Comparison of ENCODE assay signal across 8 mouse cellular contexts in the genomic region with DNA sequence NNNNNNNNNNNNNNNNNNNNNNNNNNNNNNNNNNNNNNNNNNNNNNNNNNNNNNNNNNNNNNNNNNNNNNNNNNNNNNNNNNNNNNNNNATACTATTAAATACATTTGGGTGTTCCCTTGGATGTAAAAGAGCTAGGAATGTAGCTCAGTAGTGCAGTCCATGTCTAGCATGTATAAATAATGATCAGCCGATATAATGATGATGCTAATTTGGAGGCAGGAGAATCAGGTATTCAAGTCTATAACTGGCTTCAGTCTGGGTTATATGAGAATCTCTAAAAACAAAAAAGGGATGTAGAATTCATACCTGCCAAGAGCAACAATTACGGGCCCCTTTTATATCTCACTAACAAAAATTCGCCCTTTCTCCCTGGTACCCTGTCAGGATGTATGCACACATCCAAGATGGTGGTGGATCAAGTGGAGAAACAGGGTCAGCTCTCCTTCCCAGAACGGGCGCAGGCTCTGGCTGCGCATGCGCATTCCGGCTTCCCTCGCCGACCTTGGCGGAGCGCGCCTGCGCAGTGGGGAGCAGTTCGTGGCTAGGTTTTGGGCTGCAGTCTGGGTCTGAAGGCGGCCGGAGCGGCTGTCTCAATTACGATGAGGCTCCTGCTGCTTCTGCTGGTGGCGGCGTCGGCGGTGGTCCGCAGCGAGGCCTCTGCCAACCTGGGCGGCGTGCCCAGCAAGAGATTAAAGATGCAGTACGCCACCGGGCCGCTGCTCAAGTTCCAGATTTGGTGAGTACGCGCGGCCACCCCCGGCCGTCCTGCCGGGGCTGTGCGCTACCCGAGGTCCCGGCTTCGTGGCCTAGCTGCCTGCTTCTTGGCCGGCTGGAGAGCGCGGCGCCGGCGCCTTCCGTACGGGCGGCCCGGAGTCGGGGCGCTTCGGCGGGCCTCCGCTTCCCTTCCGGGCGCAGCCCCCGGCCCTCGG. TPM values are rescaled to one million over a fixed set of nuclear protein-coding genes. Genes with fewer than 3 reads are reported as not detected.
A peak's percentile ranks its signal among the peaks of the same experiment; 100 is the strongest.
DNase-seq lines count a peak whose midpoint lies in the region; ATAC-seq and TF ChIP-seq lines count a peak whose summit lies in the region.

A gene (plus strand): TSS at position 500 of the 930 bp plus-strand sequence.

- peak within 1 kb of the TSS; percentile 99 for H3K27ac ChIP-seq in forebrain, embryonic 10.5 days
- peak within 1 kb of the TSS; percentile 98 for H3K27ac ChIP-seq in heart, embryonic 15.5 days
- H3K27ac ChIP-seq in liver, embryonic 14.5 days: peak within 1 kb of the TSS; percentile 92
- peak within 1 kb of the TSS; percentile 99 for H3K27ac ChIP-seq in neural tube, embryonic 11.5 days (ENCODE audit: low read depth, low read length)
- peak within 1 kb of the TSS; percentile 100 for H3K27ac ChIP-seq in stomach, postnatal 0 days (replicated peaks)

- peaks cover 13% of the 10 kb centered on the region for H3K4me1 ChIP-seq in forebrain, embryonic 10.5 days
- peaks cover 17% of the 10 kb centered on the region for H3K4me1 ChIP-seq in heart, embryonic 15.5 days (replicated peaks)
- H3K4me1 ChIP-seq in liver, embryonic 14.5 days (replicated peaks; ENCODE audit: control insufficient read depth in 2 of 2, insufficient read depth in 2 of 2, low read length in 1 of 2): peaks cover 3 to 8% of the 10 kb centered on the region in 2 experiments
- 0 out of 2 replicates have a peak, but pooled peaks cover 1% of the 10 kb centered on the region for H3K4me1 ChIP-seq in neural tube, embryonic 11.5 days (ENCODE audit: control insufficient read depth, insufficient read depth, low read length)
- no peaks in the 10 kb centered on the region for H3K4me1 ChIP-seq in stomach, postnatal 0 days (replicated peaks; ENCODE audit: control insufficient read depth, insufficient read depth)

- H3K9me3 ChIP-seq in forebrain, embryonic 10.5 days: no peaks in the 10 kb centered on the region; the same call in 1 of the 2 replicates
- H3K9me3 ChIP-seq in heart, embryonic 15.5 days (replicated peaks): no peaks in the 10 kb centered on the region
- no peaks in the 10 kb centered on the region for H3K9me3 ChIP-seq in liver, embryonic 14.5 days (ENCODE audit: control insufficient read depth, low read length)
- H3K9me3 ChIP-seq in neural tube, embryonic 11.5 days (ENCODE audit: control insufficient read depth, low read length): no peaks in the 10 kb centered on the region
- no peaks in the 10 kb centered on the region for H3K9me3 ChIP-seq in stomach, postnatal 0 days (ENCODE audit: control insufficient read depth, low read length)

- WGBS in forebrain, embryonic 10.5 days: 2% methylated on average over 59 of the region's 59 CpGs
- WGBS in heart, embryonic 15.5 days: 2% methylated on average over 52 of the region's 59 CpGs
- WGBS in liver, embryonic 14.5 days (ENCODE audit: insufficient replicate concordance): 2% methylated on average over 59 of the region's 59 CpGs
- 2% methylated on average over 41 of the region's 59 CpGs for WGBS in neural tube, embryonic 11.5 days
- 2% methylated on average over 38 of the region's 59 CpGs for WGBS in stomach, postnatal 0 days

- peak within 1 kb of the TSS; percentile 62 for H3K4me2 ChIP-seq in heart, embryonic 15.5 days
- peak within 1 kb of the TSS; percentile 74 for H3K4me2 ChIP-seq in liver, embryonic 14.5 days (ENCODE audit: low read depth)
- H3K4me2 ChIP-seq in neural tube, embryonic 11.5 days (ENCODE audit: low read depth): peak within 1 kb of the TSS; percentile 59
- H3K4me2 ChIP-seq in stomach, postnatal 0 days (replicated peaks; ENCODE audit: low read depth): peak within 1 kb of the TSS; percentile 29

- peak within 1 kb of the TSS; percentile 94 for H3K4me3 ChIP-seq in forebrain, embryonic 10.5 days
- peak within 1 kb of the TSS; percentile 75 for H3K4me3 ChIP-seq in heart, embryonic 15.5 days
- H3K4me3 ChIP-seq in liver, embryonic 14.5 days (ENCODE audit: insufficient read depth in 1 of 2, low read depth in 2 of 2, low read length in 2 of 2): peak within 1 kb of the TSS; percentile 84 to 99
- peak within 1 kb of the TSS; percentile 96 for H3K4me3 ChIP-seq in neural tube, embryonic 11.5 days (ENCODE audit: low read depth, low read length)
- H3K4me3 ChIP-seq in stomach, postnatal 0 days (ENCODE audit: low read depth, low read length): peak within 1 kb of the TSS; percentile 98

- TF ChIP-seq EP300 in liver, embryonic 14.5 days (IDR thresholded peaks at IDR 0.05; ENCODE audit: low read depth): no peak
- no peak for TF ChIP-seq EP300 in stomach, postnatal 0 days (optimal IDR thresholded peaks at IDR 0.05)

- peak; percentile 94 for DNase-seq in c-Kit-negative CD71-positive TER-119-positive erythroid progenitor cells, embryonic 14.5 days (ENCODE audit: low read depth, low spot score)
- DNase-seq in forebrain, embryonic 10.5 days (ENCODE audit: extremely low spot score, low spot score): peak; percentile 96
- DNase-seq in kidney, postnatal 25 days: peak; percentile 96 to 97
- DNase-seq in liver, embryonic 14.5 days (ENCODE audit: low read depth in 3 of 3, low spot score in 3 of 3): peak; percentile 85 to 89 (median 85)
- peak; percentile 98 for DNase-seq in neural tube, embryonic 11.5 days (ENCODE audit: low spot score)
- peak; percentile 95 for DNase-seq in stomach, postnatal 0 days (ENCODE audit: low spot score)

- peak within 1 kb of the TSS; percentile 93 for H3K9ac ChIP-seq in heart, embryonic 15.5 days
- peak within 1 kb of the TSS; percentile 99 for H3K9ac ChIP-seq in liver, embryonic 14.5 days (replicated peaks)
- H3K9ac ChIP-seq in neural tube, embryonic 11.5 days (ENCODE audit: low read length): peak within 1 kb of the TSS; percentile 100
- H3K9ac ChIP-seq in stomach, postnatal 0 days (ENCODE audit: low read length): peak within 1 kb of the TSS; percentile 99

- H3K36me3 ChIP-seq in forebrain, embryonic 10.5 days (replicated peaks): peaks cover 30% of the 10 kb centered on the region
- no peaks in the 10 kb centered on the region for H3K36me3 ChIP-seq in heart, embryonic 15.5 days
- peaks cover 6% of the 10 kb centered on the region; the same call in 1 of the 2 replicates for H3K36me3 ChIP-seq in liver, embryonic 14.5 days (replicated peaks; ENCODE audit: control insufficient read depth, insufficient read depth, low read depth)
- 0 out of 2 replicates have a peak, but pooled peaks cover 2% of the 10 kb centered on the region for H3K36me3 ChIP-seq in neural tube, embryonic 11.5 days (ENCODE audit: control insufficient read depth, insufficient read depth, low read length)
- peaks cover 5% of the 10 kb centered on the region; the same call in 1 of the 2 replicates for H3K36me3 ChIP-seq in stomach, postnatal 0 days (ENCODE audit: control insufficient read depth, insufficient read depth, low read length)

- peak; percentile 72 for ATAC-seq in CD4-positive, CD25-positive, alpha-beta regulatory T cell, adult 4 months
- peak; percentile 90 for ATAC-seq in heart, embryonic 15.5 days (replicated peaks; ENCODE audit: insufficient number of reproducible peaks, insufficient read depth, low FRiP score, low read depth)
- peak; percentile 90 for ATAC-seq in liver, embryonic 14.5 days (ENCODE audit: insufficient read depth)
- peak; percentile 90 for ATAC-seq in neural tube, embryonic 11.5 days (ENCODE audit: insufficient read depth, low FRiP score, low TSS enrichment)
- ATAC-seq in stomach, postnatal 0 days (ENCODE audit: low FRiP score, low TSS enrichment): peak; percentile 92

- H3K27me3 ChIP-seq in forebrain, embryonic 10.5 days (ENCODE audit: poor library complexity, severe bottlenecking): no peaks in the 10 kb centered on the region
- no peaks in the 10 kb centered on the region for H3K27me3 ChIP-seq in heart, embryonic 15.5 days
- no peaks in the 10 kb centered on the region for H3K27me3 ChIP-seq in liver, embryonic 14.5 days (ENCODE audit: control insufficient read depth, insufficient read depth, low read length)
- H3K27me3 ChIP-seq in neural tube, embryonic 11.5 days (ENCODE audit: control insufficient read depth, insufficient read depth, low read length): no peaks in the 10 kb centered on the region
- H3K27me3 ChIP-seq in stomach, postnatal 0 days (ENCODE audit: control insufficient read depth, insufficient read depth, low read length): no peaks in the 10 kb centered on the region

- TF ChIP-seq CTCF in liver, embryonic 14.5 days (IDR thresholded peaks at IDR 0.05; ENCODE audit: low read depth): no peak
- TF ChIP-seq CTCF in stomach, postnatal 0 days (IDR thresholded peaks at IDR 0.05; ENCODE audit: low read depth): no peak

RNA-seq across cellular contexts. Expression of the gene that starts here (rescaled TPM):
- 10 to 100 TPM; 19.7 to 30.3 TPM for polyA plus RNA-seq in CD4-positive, CD25-positive, alpha-beta regulatory T cell, adult 4 months (2017; shearing (Covaris generic))
- polyA plus RNA-seq in forebrain, embryonic 10.5 days (2016; fragmentation: Nextera tagmentation; extraction: Ambion mirVana): 15.7 and 18.1 TPM in 2 replicates
- polyA plus RNA-seq in heart, embryonic 15.5 days (2015; fragmentation: Nextera tagmentation; extraction: Ambion mirVana): 15.4 and 18.8 TPM in 2 replicates
- 22.3 and 28.5 TPM in 2 replicates for polyA plus RNA-seq in liver, embryonic 14.5 days (2012; rRNA removed)
- polyA plus RNA-seq in liver, embryonic 14.5 days (2014; fragmentation: Nextera tagmentation; extraction: Ambion mirVana): 15.2 and 16.0 TPM in 2 replicates
- polyA plus RNA-seq in neural tube, embryonic 11.5 days (2014; fragmentation: Nextera tagmentation; extraction: Ambion mirVana): 25.6 and 28.1 TPM in 2 replicates
- 13.1 and 13.5 TPM in 2 replicates for polyA plus RNA-seq in stomach, postnatal 0 days (2015; fragmentation: Nextera tagmentation; extraction: Ambion mirVana)

Comparison
In these comparisons a context has a peak if more than half of its experiments do, and no peak if none do; other contexts are left out.
1. Peak in every context shown above with its lines: DNase-seq, ATAC-seq, H3K4me3 ChIP-seq and H3K27ac ChIP-seq.